Mouse (Mus musculus) heart, embryonic 15.5 days (tissue): ENCODE results near the gene Zkscan14. TPM values are rescaled to one million over a fixed set of nuclear protein-coding genes. Genes with fewer than 3 reads are reported as not detected.
"Not testable (repeated sequence)": the region's sequence is repeated elsewhere in the genome, so short reads cannot be mapped to it uniquely, and the experiment has no call there.

Source experiments
- ATAC-seq: fragments of 200-750 bp; cut with Nextera tagmentation; replicated peaks from 2 replicates; pipeline ENCODE4 v1.8.0; 2017; ENCODE audit warnings: low read depth, moderate TSS enrichment; ENCODE audit not compliant: insufficient number of reproducible peaks, insufficient read depth, low FRiP score
- H3K27ac ChIP-seq: fragments of 300-500 bp; sonication (generic); 2 replicates; pipeline ENCODE4 v1.5.1; 2015; ENCODE audit warnings: mild to moderate bottlenecking, inconsistent platforms
- H3K27me3 ChIP-seq: fragments of 300-500 bp; sonication (generic); 2 replicates; pipeline ENCODE4 v1.6.1; 2015; ENCODE audit warnings: inconsistent platforms
- H3K36me3 ChIP-seq: fragments of 300-500 bp; sonication (generic); 2 replicates; pipeline ENCODE4 v1.6.1; 2015; ENCODE audit warnings: mild to moderate bottlenecking, inconsistent platforms
- H3K4me1 ChIP-seq: fragments of 300-500 bp; sonication (generic); replicated peaks from 2 replicates; pipeline ENCODE4 v1.6.1; 2015; ENCODE audit warnings: inconsistent platforms
- H3K4me2 ChIP-seq: fragments of 300-500 bp; sonication (generic); 2 replicates; pipeline ENCODE4 v1.6.1; 2015; ENCODE audit warnings: inconsistent platforms, mild to moderate bottlenecking, moderate library complexity
- H3K4me3 ChIP-seq: fragments of 300-500 bp; sonication (generic); 2 replicates; pipeline ENCODE4 v1.5.1; 2015; ENCODE audit warnings: mild to moderate bottlenecking, inconsistent platforms
- H3K9ac ChIP-seq: fragments of 300-500 bp; sonication (generic); 2 replicates; pipeline ENCODE4 v1.6.1; 2015; ENCODE audit warnings: mild to moderate bottlenecking, inconsistent platforms
- H3K9me3 ChIP-seq: fragments of 300-500 bp; sonication (generic); replicated peaks from 2 replicates; pipeline ENCODE4 v1.6.1; 2016; ENCODE audit warnings: inconsistent platforms
- WGBS: fragments of 180-500 bp; shearing (Covaris S2); methylation state at CpG from one replicate; pipeline ENCODE4 v1.1.7; 2015; ENCODE audit warnings: mixed read lengths; 5-methylcytosine and 5-hydroxymethylcytosine counted together
- polyA plus RNA-seq: library from polyadenylated mRNA; unstranded; fragments of >200 nt; fragmentation: Nextera tagmentation; extraction: Ambion mirVana; gene quantifications from 2 replicates; pipeline ENCODE4 v1.2.1, GENCODE M21; 2015

Gene Zkscan14
- polyA plus RNA-seq, result 6.0 and 7.4 TPM in 2 replicates

GRCm38 (mm10) chr5:145201321-145201991 is at the start of gene Zkscan14:
Gene Zkscan14, minus strand, starts transcription at chr5:145201868.
- Histone ChIP-seq H3K4me2 (peak within 1 kb of the TSS; percentile 94), H3K36me3 (peaks cover 6% of the 10 kb centered on the region; the same call in 1 of the 2 replicates), H3K9me3 (no peaks in the 10 kb centered on the region), H3K4me3 (peak within 1 kb of the TSS; percentile 92), H3K27ac (peak within 1 kb of the TSS; percentile 72), H3K9ac (peak within 1 kb of the TSS; percentile 72), H3K27me3 (no peaks in the 10 kb centered on the region), H3K4me1 (peaks cover 24% of the 10 kb centered on the region)
- WGBS, result under 1% methylated on average over 37 of the region's 37 CpGs
- ATAC-seq, result no peak

DNA sequence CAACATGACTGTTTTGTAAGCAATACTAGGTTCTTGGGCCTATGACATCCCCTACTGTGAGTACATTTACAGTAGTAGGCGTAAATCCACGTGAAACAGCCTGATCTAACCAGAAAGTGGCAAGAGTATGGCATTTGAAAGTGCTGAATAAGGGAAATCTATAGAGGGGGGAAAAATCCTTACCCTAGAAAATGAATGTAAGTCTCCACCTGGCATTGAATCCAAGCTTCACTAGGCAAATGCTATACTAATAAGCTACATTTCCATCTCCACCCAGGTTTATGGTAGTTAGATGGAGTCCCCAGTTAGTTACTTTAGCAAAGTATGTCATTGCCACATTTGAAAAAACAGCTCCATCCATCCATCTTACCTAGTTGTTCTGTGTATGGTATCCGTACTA is 47.9 kb upstream of the Zkscan14 start:
- Histone ChIP-seq H3K4me3 (no peak overlapping the region), H3K9ac (no peak overlapping the region), H3K27me3 (no peaks in the 10 kb centered on the region), H3K36me3 (peaks cover 59% of the 10 kb centered on the region), H3K4me1 (no peaks in the 10 kb centered on the region), H3K4me2 (no peak overlapping the region), H3K9me3 (0 out of 2 replicates have a peak, but pooled peaks cover 6% of the 10 kb centered on the region), H3K27ac (no peak overlapping the region)
- no peak for ATAC-seq
- 89% methylated on average over 3 of the region's 3 CpGs for WGBS

DNA sequence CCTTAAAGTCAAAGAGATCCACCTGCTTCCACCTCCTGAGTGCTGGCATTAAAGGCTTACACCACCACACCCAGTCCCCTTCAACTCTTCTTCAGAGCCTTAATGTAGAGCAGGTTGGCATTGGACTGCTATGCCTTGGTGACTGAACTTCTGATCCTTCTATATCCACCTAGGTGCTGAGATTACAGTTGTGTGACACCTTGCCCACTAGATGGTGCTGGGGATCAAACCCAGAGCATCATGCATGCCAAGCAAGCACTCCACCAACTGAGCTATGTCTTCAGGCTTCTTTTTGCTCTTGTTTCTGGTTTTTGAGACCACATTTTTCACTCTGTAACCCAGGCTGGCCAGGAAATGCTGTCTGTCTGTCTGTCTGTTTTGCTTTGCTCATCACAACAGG is 33.0 kb upstream of the Zkscan14 start:
- H3K27ac ChIP-seq, result no peak overlapping the region
- no peaks in the 10 kb centered on the region for H3K27me3 ChIP-seq
- H3K36me3 ChIP-seq, result peaks cover 56% of the 10 kb centered on the region
- no peak for ATAC-seq
- H3K9ac ChIP-seq, result no peak overlapping the region
- no peak overlapping the region for H3K4me2 ChIP-seq
- H3K9me3 ChIP-seq, result no peaks in the 10 kb centered on the region
- H3K4me3 ChIP-seq, result no peak overlapping the region
- H3K4me1 ChIP-seq, result peaks cover 16% of the 10 kb centered on the region

DNA sequence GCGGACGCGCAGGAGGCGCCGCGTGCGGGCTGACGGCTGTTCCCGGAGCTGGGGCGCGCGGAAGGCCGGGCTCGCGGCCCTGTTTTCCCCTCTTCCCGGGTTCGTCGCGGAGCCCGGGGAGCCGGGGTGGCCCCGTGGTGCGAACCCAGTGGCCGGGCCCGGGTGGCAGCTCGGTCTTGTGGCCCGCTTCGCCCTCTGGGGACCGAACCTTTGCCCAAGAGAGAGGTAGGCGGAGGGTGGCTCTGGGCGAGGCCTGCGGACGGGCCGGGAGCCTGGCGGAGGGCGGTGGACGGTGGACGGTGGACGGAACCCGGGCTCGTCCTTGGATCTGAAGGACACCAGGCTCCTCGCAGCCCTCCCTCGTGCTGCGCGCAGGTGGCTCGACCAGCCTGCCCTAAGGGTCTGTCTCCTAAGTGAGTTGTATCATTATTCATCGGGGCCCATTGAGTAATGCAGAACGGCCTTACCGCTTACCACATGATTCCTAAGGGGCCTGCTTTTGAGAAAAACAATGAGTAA is 30.3 kb upstream of the Zkscan14 start:
- Histone ChIP-seq H3K4me1 (peaks cover 14% of the 10 kb centered on the region), H3K27me3 (no peaks in the 10 kb centered on the region), H3K36me3 (peaks cover 35% of the 10 kb centered on the region), H3K27ac (peak overlapping the region; percentile 94), H3K9me3 (no peaks in the 10 kb centered on the region), H3K4me2 (peak overlapping the region; percentile 72), H3K4me3 (peak overlapping the region; percentile 75), H3K9ac (peak overlapping the region; percentile 98)
- ATAC-seq, result peak; percentile 61
- WGBS, result under 1% methylated on average over 44 of the region's 49 CpGs

DNA sequence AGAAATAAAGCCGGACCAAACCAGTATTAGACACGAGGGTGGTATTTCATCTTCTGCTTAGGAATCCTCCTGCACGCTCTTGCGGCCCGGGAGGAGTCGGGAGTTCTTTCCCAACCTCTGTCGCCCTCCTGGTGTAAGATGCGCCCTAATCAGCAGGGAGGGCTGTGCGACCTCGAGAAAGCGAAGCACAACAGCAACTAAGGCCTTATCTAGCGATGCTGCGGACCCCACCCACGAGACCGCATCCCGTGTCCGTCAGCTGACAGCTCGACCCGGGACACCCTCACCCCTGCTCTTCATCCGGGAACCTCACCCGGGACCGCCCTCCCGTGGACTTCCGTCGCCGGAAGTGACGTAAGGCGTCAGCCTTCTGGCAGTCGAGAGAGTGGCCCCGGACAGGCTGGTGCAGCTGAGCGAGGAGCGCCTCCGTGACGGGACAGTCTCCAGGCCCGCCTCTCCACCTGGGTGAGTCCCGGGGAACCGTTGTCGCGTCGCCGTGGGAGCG is 29.8 kb upstream of the Zkscan14 start, which contains the start of gene Zfp655:
Gene Zfp655 (plus strand): TSS at position 349 of the 505 bp plus-strand sequence.
- H3K4me1 ChIP-seq, result peaks cover 14% of the 10 kb centered on the region
- peak; percentile 99 for ATAC-seq
- H3K27ac ChIP-seq, result peak within 1 kb of the TSS; percentile 94
- no peaks in the 10 kb centered on the region for H3K27me3 ChIP-seq
- H3K4me3 ChIP-seq, result peak within 1 kb of the TSS; percentile 75
- 0% methylated on average over 42 of the region's 42 CpGs for WGBS
- peak within 1 kb of the TSS; percentile 72 for H3K4me2 ChIP-seq
- peaks cover 32% of the 10 kb centered on the region for H3K36me3 ChIP-seq
- peak within 1 kb of the TSS; percentile 98 for H3K9ac ChIP-seq
- H3K9me3 ChIP-seq, result no peaks in the 10 kb centered on the region

DNA sequence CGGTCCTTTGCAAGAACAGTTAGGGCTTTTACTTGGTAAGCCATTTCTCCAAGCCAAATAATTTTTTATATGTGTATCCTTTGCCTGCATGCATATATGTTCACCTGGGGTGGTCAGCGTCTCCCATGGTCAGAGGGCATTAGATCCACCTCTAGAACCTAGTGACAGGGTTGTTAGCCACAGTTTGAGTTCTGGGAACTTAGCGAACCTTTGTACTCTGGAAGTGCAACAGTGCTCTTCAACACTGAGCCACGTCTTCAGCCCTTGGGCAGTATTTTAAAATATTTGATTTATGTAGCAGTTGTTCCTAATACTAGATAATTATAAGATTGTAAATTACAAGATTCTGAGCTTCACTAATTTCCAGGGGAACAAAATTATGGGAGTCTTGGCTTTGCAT is 29.0 kb upstream of the Zkscan14 start:
- Histone ChIP-seq H3K36me3 (peaks cover 25% of the 10 kb centered on the region), H3K9me3 (no peaks in the 10 kb centered on the region), H3K27ac (peak overlapping the region; percentile 94), H3K27me3 (no peaks in the 10 kb centered on the region), H3K4me3 (peak overlapping the region; percentile 75), H3K4me1 (peaks cover 14% of the 10 kb centered on the region), H3K9ac (peak overlapping the region; percentile 98; the same call in 1 of the 2 replicates), H3K4me2 (peak overlapping the region; percentile 72)
- WGBS, result 86% methylated on average over 4 of the region's 4 CpGs
- ATAC-seq, result no peak

DNA sequence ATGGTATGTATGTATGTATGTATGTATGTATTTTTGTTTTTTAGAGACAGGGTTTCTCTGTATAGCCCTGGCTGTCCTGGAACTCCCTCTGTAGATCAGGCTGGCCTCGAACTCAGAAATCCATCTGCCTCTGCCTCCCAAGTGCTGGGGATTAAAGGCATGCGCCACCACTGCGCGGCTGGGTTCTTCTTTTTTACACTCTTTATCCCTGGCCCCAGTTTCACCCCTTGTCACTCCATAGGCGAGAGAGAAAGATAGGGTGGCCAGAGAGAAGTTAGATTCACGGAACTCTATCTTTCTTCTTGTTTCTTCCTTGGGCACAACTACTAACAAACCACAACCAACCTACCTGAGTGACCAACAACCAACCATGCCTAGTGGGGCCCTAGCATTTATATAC is 27.6 kb upstream of the Zkscan14 start:
- H3K4me2 ChIP-seq, ATAC-seq, H3K9ac ChIP-seq, H3K9me3 ChIP-seq, H3K4me3 ChIP-seq, H3K27me3 ChIP-seq, H3K27ac ChIP-seq: not testable (repeated sequence)
- WGBS, result 74% methylated on average over 6 of the region's 6 CpGs
- Histone ChIP-seq H3K36me3 (peaks cover 11% of the 10 kb centered on the region), H3K4me1 (peaks cover 14% of the 10 kb centered on the region)

DNA sequence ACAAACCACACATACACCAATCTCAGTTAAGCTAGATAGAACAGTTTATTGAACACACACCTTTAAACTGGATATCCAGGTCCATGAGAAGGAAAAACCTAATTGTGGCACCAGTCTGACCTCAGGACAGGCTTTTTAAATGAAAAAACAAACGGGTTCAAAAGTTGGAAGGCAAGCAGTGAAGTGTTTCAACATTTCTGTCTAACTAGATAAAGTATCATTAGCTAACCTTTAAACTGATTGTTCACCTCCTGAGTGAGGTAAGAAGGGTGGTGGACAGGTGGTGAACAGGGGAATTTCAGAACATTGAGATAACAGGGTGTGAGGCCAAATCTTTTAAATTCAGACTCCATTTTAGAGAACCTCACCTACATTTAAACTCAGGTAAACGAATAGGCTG is 24.8 kb upstream of the Zkscan14 start:
- WGBS, result 49% methylated on average over 2 of the region's 2 CpGs

GRCm38 (mm10) chr5:145223395-145223794 is 21.7 kb upstream of the Zkscan14 start:
- no peaks in the 10 kb centered on the region for H3K9me3 ChIP-seq
- ATAC-seq, result 0 out of 2 replicates have a peak, but pooled peaks have one; percentile 12
- no peak overlapping the region for H3K4me2 ChIP-seq

More for the DNA sequence above, 24.8 kb upstream of the Zkscan14 start:
- Histone ChIP-seq H3K4me3 (no peak overlapping the region), H3K27ac (no peak overlapping the region), H3K36me3 (peaks cover 6% of the 10 kb centered on the region), H3K4me1 (peaks cover 3% of the 10 kb centered on the region), H3K27me3 (no peaks in the 10 kb centered on the region), H3K9me3 (no peaks in the 10 kb centered on the region), H3K4me2 (no peak overlapping the region), H3K9ac (no peak overlapping the region)
- no peak for ATAC-seq

DNA sequence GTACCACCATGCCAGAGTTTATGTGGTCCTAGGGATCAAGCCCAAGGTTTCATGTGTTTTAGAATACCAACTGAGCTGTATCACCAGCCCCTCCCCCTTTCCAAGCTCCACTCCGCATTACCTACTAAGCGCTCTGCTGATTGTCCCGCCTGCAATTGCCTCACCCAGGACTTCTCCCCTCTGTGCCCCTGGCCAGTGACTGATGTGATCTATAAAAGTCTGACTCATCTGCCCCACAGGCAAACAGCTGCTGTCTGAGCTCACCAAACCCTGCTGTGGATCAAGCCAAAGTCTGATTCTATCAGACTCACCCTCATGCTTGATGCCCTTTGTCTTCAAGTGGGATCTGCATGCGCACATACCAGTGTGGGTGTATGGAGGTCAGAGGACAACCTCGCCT is 21.2 kb upstream of the Zkscan14 start:
- ATAC-seq, result no peak
- H3K27ac ChIP-seq, result no peak overlapping the region
- H3K27me3 ChIP-seq, result no peaks in the 10 kb centered on the region
- H3K9ac ChIP-seq, result no peak overlapping the region
- WGBS, result 84% methylated on average over 5 of the region's 5 CpGs
- H3K9me3 ChIP-seq, result no peaks in the 10 kb centered on the region
- no peaks in the 10 kb centered on the region for H3K4me1 ChIP-seq
- H3K4me3 ChIP-seq, result no peak overlapping the region
- H3K36me3 ChIP-seq, result peaks cover 38% of the 10 kb centered on the region
- H3K4me2 ChIP-seq, result no peak overlapping the region

More at GRCm38 (mm10) chr5:145223395-145223794, 21.7 kb upstream of the Zkscan14 start:
- WGBS, result 74% methylated on average over 12 of the region's 12 CpGs
- H3K27ac ChIP-seq, result no peak overlapping the region
- no peaks in the 10 kb centered on the region for H3K4me1 ChIP-seq
- no peak overlapping the region for H3K4me3 ChIP-seq
- H3K9ac ChIP-seq, result no peak overlapping the region
- H3K27me3 ChIP-seq, result no peaks in the 10 kb centered on the region
- H3K36me3 ChIP-seq, result peaks cover 33% of the 10 kb centered on the region

GRCm38 (mm10) chr5:145219981-145220380 is 18.3 kb upstream of the Zkscan14 start:
- H3K27me3 ChIP-seq, result no peaks in the 10 kb centered on the region
- no peak overlapping the region for H3K27ac ChIP-seq
- no peaks in the 10 kb centered on the region for H3K9me3 ChIP-seq
- H3K4me1 ChIP-seq, result no peaks in the 10 kb centered on the region
- H3K9ac ChIP-seq, result no peak overlapping the region
- H3K4me3 ChIP-seq, result no peak overlapping the region
- no peak for ATAC-seq
- H3K36me3 ChIP-seq, result peaks cover 42% of the 10 kb centered on the region
- H3K4me2 ChIP-seq, result no peak overlapping the region
- WGBS, result 90% methylated on average over 8 of the region's 8 CpGs
